Mouse (Mus musculus) CD4-positive naive resting alpha-beta T cell, adult 76 days (primary cell): ENCODE measurements around the gene Aqp12. TPM values are rescaled to one million over a fixed set of nuclear protein-coding genes. Genes with fewer than 3 reads are reported as not detected.

Experiments
- total RNA-seq: library from RNA; stranded (reverse); gene quantifications from one replicate; pipeline ENCODE4 v1.2.4, GENCODE M21; 2023

Aqp12 gene
- total RNA-seq = not detected

DNA sequence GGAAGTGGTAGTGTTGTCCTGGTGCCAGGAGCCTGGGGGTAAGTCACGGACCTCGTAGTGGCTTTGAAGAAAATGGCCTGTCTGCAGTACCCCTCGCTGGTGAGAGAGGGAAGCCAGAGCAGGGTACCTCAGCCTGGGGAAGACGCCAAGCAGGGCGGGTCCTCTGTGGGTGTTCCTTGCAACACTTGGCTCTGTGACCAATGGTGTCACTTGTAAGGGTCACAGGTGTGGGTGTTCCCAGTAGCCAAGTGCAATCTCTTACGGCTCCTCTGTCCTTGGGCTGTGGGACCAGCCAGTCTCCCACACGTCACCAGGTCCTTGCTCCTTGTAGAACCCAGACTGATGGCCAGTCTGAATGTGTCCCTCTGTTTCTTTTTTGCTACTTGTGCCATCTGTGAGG lies at the start of gene Aqp12:
TSS of gene Aqp12 (plus strand) at position 274 of the 400 bp plus-strand sequence.

Other genes with a start within 250 kb of the Aqp12 start
- gene Gpc1, start 174.7 kb upstream of the Aqp12 start, total RNA-seq = 3.6 TPM
- 1.6 TPM for gene Ankmy1, start 103.4 kb upstream of the Aqp12 start, total RNA-seq
- gene Dusp28, start 99.4 kb upstream of the Aqp12 start, total RNA-seq = 4.2 TPM
- 83.0 TPM for gene Rnpepl1, start 95.6 kb upstream of the Aqp12 start, total RNA-seq
- gene Capn10, start 72.0 kb upstream of the Aqp12 start, total RNA-seq = 13.0 TPM
- 0.62 TPM for gene Gpr35, start 55.5 kb upstream of the Aqp12 start, total RNA-seq
- gene Kif1a, start 95.6 kb downstream of the Aqp12 start, total RNA-seq = not detected
- gene Agxt, start 128.9 kb downstream of the Aqp12 start, total RNA-seq = not detected
- not detected for gene 2310007B03Rik, start 154.6 kb downstream of the Aqp12 start, total RNA-seq
- gene Crocc2, start 162.4 kb downstream of the Aqp12 start, total RNA-seq = not detected
- gene Sned1, start 229.5 kb downstream of the Aqp12 start, total RNA-seq = 1.2 TPM